Mouse (Mus musculus): ENCODE measurements around the gene Cilp2. TPM values are rescaled to one million over a fixed set of nuclear protein-coding genes. Genes with fewer than 3 reads are reported as not detected.

Cilp2 gene
- total and polyA plus RNA-seq, 3 experiments: 0.03 to 0.04 TPM; not detected in 1

DNA sequence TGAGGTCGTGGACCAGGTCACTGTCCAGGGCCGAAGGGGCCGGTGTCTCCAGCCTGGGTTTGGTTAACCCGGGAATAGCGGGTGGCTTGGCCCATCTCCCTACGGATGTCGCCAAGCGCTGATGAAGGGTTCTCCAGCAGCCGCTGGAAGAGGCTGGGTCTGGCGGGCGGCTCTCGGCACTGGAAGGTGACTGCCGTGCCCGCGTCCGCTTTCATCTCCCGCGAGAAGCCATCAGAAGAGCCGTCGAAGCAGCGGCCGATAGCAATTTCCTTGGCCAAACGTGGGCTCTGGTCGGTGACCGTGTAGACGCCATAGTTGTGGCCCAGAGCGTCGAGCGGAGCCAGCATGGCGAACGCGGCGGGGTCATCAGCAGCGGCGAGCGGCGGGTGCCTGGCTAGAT lies 6.6 kb downstream of the Cilp2 start:
- Histone ChIP-seq H3K36me3 (ENCODE audit: control insufficient read depth in 1 of 2, insufficient read depth in 2 of 2, low read length in 2 of 2) (no peaks in the 10 kb centered on the region), H3K9ac (ENCODE audit: control insufficient read depth, low read depth, low read length, poor library complexity, severe bottlenecking) (no peak overlapping the region), H3K9me3 (replicated peaks; ENCODE audit: insufficient read depth, low read length) (no peaks in the 10 kb centered on the region), H3K27ac (ENCODE audit: control insufficient read depth, low read depth, low read length) (no peak overlapping the region), H3K4me1 (ENCODE audit: control insufficient read depth in 1 of 2, insufficient read depth in 2 of 2, low read length in 2 of 2) (no peaks in the 10 kb centered on the region), H3K27me3 (ENCODE audit: control insufficient read depth in 1 of 2, insufficient read depth in 2 of 2, low read length in 2 of 2) (no peaks in the 10 kb centered on the region), H3K4me3 (ENCODE audit: control insufficient read depth in 1 of 2, insufficient read depth in 1 of 2, low read depth in 2 of 2, low read length in 2 of 2) (no peak overlapping the region), H3K79me2 (ENCODE audit: control insufficient read depth, insufficient read depth, low read length, poor library complexity) (no peaks in the 10 kb centered on the region)
- DNase-seq (ENCODE audit: low read depth, low spot score): no peak
- TF ChIP-seq RCOR1 (IDR thresholded peaks at IDR 0.05; ENCODE audit: low read depth, low read length): no peak

DNA sequence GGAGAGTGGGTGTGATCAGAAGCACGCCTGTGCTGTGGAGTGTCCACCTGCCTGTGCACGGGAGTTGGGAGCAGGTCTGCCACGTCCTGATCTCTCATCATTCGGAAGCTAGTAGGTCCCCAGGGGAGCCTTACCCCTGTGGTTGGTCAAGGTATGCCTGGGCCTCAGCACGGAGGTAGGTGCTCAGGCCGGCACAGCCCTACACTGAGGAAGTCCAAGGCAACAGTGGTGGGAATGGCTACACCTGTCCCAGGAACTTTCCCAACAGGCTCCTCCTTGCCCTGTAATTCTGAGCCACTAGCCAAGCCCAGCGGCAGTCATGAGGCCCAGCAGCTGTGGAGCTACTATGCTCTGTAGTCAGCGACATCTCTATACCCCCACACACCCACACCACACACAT lies 7.8 kb downstream of the Cilp2 start:
- no peak overlapping the region for H3K9ac ChIP-seq (ENCODE audit: control insufficient read depth, low read depth, low read length, poor library complexity, severe bottlenecking)
- DNase-seq (ENCODE audit: low read depth, low spot score): no peak
- TF ChIP-seq GATA1 (IDR thresholded peaks at IDR 0.05; ENCODE audit: low read depth, low read length) (no peak), CHD1 (IDR thresholded peaks at IDR 0.05; ENCODE audit: low read depth, low read length) (no peak), USF2 (IDR thresholded peaks at IDR 0.05; ENCODE audit: borderline replicate concordance in 1 of 2, insufficient read depth in 1 of 2, low read depth in 1 of 2, low read length in 2 of 2) (no peak), MYC (IDR thresholded peaks at IDR 0.05; ENCODE audit: low read depth, low read length) (no peak), NRF1 (IDR thresholded peaks at IDR 0.05; ENCODE audit: insufficient read depth, low read depth, low read length, poor library complexity, severe bottlenecking) (no peak), RCOR1 (IDR thresholded peaks at IDR 0.05; ENCODE audit: low read depth, low read length) (no peak), MAZ (IDR thresholded peaks at IDR 0.05; ENCODE audit: low read depth, low read length) (no peak), GABPA (IDR thresholded peaks at IDR 0.05; ENCODE audit: low read depth, low read length) (no peak), MXI1 (IDR thresholded peaks at IDR 0.05; ENCODE audit: low read depth, low read length) (no peak), MAX (IDR thresholded peaks at IDR 0.05; ENCODE audit: low read length) (no peak), MEF2A (IDR thresholded peaks at IDR 0.05; ENCODE audit: extremely low read depth, insufficient replicate concordance, low read depth, low read length, poor library complexity, severe bottlenecking) (no peak), POLR2AphosphoS5 (IDR thresholded peaks at IDR 0.05; ENCODE audit: borderline replicate concordance, low read depth, low read length) (no peak), CHD2 (IDR thresholded peaks at IDR 0.05; ENCODE audit: low read length) (no peak)
- H3K79me2 ChIP-seq (ENCODE audit: control insufficient read depth, insufficient read depth, low read length, poor library complexity): no peaks in the 10 kb centered on the region
- no peaks in the 10 kb centered on the region for H3K9me3 ChIP-seq (replicated peaks; ENCODE audit: insufficient read depth, low read length)
- H3K27me3 ChIP-seq (ENCODE audit: control insufficient read depth in 1 of 2, insufficient read depth in 2 of 2, low read length in 2 of 2): no peaks in the 10 kb centered on the region
- H3K4me1 ChIP-seq (ENCODE audit: control insufficient read depth in 1 of 2, insufficient read depth in 2 of 2, low read length in 2 of 2): no peaks in the 10 kb centered on the region
- H3K4me3 ChIP-seq (ENCODE audit: control insufficient read depth in 1 of 2, insufficient read depth in 1 of 2, low read depth in 2 of 2, low read length in 2 of 2): no peak overlapping the region
- H3K27ac ChIP-seq (ENCODE audit: control insufficient read depth, low read depth, low read length): no peak overlapping the region
- H3K36me3 ChIP-seq (ENCODE audit: control insufficient read depth in 1 of 2, insufficient read depth in 2 of 2, low read length in 2 of 2): no peaks in the 10 kb centered on the region

DNA sequence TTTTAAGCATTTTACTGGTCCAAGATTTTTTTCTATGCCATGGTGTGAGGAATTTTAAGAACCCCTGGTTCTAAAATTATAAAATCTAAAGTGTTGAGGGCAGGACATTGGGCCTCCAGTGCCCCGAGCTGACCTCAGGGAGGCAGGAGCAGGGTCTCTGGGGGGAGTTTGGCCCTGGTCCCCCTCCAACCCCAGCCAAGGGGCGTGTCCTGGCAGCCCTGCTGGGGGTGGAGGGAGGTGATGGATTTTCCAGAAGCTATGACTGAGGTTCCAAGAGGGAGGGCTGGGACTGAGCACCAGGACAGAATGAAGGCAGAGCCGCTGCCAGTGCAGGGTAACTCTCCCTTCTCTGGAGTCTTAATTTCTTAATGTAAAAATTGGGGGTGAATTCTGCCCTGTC lies 9.5 kb downstream of the Cilp2 start:
- no peaks in the 10 kb centered on the region for H3K36me3 ChIP-seq (ENCODE audit: control insufficient read depth in 1 of 2, insufficient read depth in 2 of 2, low read length in 2 of 2)
- DNase-seq (ENCODE audit: low read depth, low spot score): no peak
- H3K4me1 ChIP-seq (ENCODE audit: control insufficient read depth in 1 of 2, insufficient read depth in 2 of 2, low read length in 2 of 2): no peaks in the 10 kb centered on the region
- H3K9ac ChIP-seq (ENCODE audit: control insufficient read depth, low read depth, low read length, poor library complexity, severe bottlenecking): no peak overlapping the region
- H3K27me3 ChIP-seq (ENCODE audit: control insufficient read depth in 1 of 2, insufficient read depth in 2 of 2, low read length in 2 of 2): no peaks in the 10 kb centered on the region
- TF ChIP-seq EP300 (IDR thresholded peaks at IDR 0.05; ENCODE audit: low read depth in 1 of 2, low read length in 2 of 2): no peak
- TF ChIP-seq ZMIZ1 (IDR thresholded peaks at IDR 0.05; ENCODE audit: low read depth, low read length): no peak
- TF ChIP-seq TAL1 (IDR thresholded peaks at IDR 0.05; ENCODE audit: low read length): no peak
- no peak for TF ChIP-seq MAFK (IDR thresholded peaks at IDR 0.05; ENCODE audit: borderline replicate concordance, low read depth, low read length)
- TF ChIP-seq KAT2A (conservative IDR thresholded peaks at IDR 0.05; ENCODE audit: low read depth, low read length): no peak
- TF ChIP-seq TCF12 (IDR thresholded peaks at IDR 0.05; ENCODE audit: low read depth, low read length): no peak
- TF ChIP-seq CHD1 (IDR thresholded peaks at IDR 0.05; ENCODE audit: low read depth, low read length): no peak
- no peaks in the 10 kb centered on the region for H3K9me3 ChIP-seq (replicated peaks; ENCODE audit: insufficient read depth, low read length)
- H3K79me2 ChIP-seq (ENCODE audit: control insufficient read depth, insufficient read depth, low read length, poor library complexity): no peaks in the 10 kb centered on the region
- H3K4me3 ChIP-seq (ENCODE audit: control insufficient read depth in 1 of 2, insufficient read depth in 1 of 2, low read depth in 2 of 2, low read length in 2 of 2): no peak overlapping the region
- H3K27ac ChIP-seq (ENCODE audit: control insufficient read depth, low read depth, low read length): no peak overlapping the region

All from MEL (cell line).